Mouse (Mus musculus) kidney, adult 2 months (tissue): Measurements from ENCODE around the gene AA467197.

Experiments used
- CTCF ChIP-seq: fragments of 200-500 bp; conservative IDR thresholded peaks from 2 replicates; pipeline ENCODE4 v1.5.1; 2011; ENCODE audit warnings: low read depth, mild to moderate bottlenecking, control low read depth, low read length, moderate library complexity, mixed read lengths; ENCODE audit not compliant: insufficient read depth, insufficient read length
- POLR2A ChIP-seq: fragments of 200-500 bp; IDR thresholded peaks from one replicate; pipeline ENCODE4 v1.6.1; 2011; ENCODE audit warnings: low read depth, low read length, control low read depth

DNA sequence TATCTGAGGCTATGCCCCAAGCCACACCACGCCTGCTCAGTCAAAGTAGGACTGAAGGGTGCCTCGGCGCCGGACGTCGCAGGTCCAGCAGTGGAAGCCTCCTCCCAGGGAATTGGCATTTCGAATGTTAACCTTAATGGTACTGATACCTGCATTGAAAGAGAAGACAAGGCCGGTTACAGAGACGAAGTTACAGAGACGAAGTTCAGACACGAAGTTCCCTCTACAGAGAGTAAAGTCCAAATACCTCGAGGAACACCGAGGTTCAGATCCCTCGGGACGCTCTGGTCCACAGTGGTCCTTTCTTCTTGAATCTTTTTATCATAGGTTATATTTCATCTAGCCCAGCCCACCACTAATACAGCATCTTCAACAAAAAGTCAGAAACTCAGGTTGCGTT is 41.3 kb upstream of the AA467197 start:
- TF ChIP-seq CTCF, result no peak
- no peak for TF ChIP-seq POLR2A
